Mouse (Mus musculus): ENCODE measurements around the gene Ap4b1.

- TF ChIP-seq CTCF (IDR thresholded peaks at IDR 0.05; ENCODE audit: low read depth) (no peak), EP300 (IDR thresholded peaks at IDR 0.05; ENCODE audit: low read depth) (no peak)
Observed at GRCm38 (mm10) chr3:103789891-103790345, 19.4 kb upstream of the Ap4b1 start.

Data from liver, embryonic 14.5 days (tissue).